Mouse (Mus musculus) CD4-positive naive resting alpha-beta T cell, adult 57 days (primary cell): ENCODE measurements around the gene Atp6v1c2. TPM values are rescaled to one million over a fixed set of nuclear protein-coding genes. Genes with fewer than 3 reads are reported as not detected.

Source experiments
- total RNA-seq: library from RNA; stranded (reverse); gene quantifications from one replicate; pipeline ENCODE4 v1.2.4, GENCODE M21; 2023

Atp6v1c2 gene
- total RNA-seq, result not detected

DNA sequence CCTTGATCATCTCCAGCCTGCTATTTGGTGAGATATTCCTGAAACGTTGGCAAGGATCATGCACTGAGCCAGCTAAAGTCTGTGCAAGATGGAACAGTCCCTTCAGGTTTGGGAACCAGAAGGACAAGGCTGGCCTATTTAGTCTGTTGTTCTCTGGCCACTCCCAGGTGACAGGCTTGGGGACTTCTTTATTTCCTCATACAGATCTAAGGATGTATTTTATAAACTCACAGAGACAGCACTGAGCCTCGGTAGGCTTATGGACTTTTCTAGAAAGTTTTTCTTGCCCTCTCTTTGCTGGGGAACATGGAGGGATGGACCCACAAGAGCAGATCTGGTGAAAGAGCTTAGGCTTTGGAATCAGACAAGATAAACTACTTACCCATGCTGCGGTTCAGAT, at the start of gene Atp6v1c2:
TSS of gene Atp6v1c2 (minus strand) at position 101 of the 400 bp plus-strand sequence.

DNA sequence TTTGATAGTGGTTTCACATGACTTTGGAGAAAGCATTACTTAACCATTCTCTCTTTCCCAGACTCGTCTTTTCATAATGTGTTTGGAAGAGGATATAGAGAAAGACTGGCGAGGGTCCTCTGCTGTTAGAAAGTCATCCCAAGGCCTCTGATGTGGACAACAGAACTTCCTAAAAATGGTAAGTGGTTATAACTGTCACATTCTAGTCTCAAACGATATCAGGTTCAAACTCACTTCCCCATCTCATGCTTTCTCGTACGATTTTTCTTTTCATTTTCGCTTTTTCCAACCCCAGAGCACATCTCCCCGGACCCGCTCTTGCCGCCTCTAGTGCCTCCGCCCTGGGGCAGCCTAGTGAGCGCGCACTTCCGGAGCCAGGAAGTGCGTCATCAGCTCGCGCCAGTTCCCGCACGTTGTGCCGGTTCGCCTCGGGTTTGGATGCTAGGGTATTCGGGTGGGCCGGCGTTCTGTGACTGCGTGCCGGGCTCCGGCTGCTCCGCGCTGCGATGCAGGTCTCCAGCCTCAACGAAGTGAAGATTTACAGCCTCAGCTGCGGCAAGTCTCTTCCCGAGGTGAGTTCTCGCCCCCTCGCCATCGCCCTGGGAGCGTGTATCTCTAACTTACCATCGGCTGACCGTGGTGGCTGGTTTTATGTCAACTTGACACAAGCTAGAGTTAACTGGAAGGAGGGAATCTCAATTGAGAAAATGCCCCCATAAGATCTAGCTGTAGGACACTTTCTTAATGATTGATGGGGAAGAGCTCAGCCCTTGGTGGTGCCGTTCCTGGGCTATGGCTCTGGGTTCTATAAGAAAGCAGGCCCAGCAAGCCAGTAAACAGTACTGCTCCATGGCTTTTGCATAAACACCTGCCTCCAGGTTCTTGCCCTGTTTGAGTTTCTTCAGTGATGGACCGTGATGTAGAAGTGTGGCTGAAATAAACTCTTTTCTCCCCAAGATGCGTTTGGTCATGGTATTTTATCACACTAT, 19.2 kb upstream of the Atp6v1c2 start, which contains the start of gene Nol10:
TSS of gene Nol10 (plus strand) at position 411 of the 989 bp plus-strand sequence.

DNA sequence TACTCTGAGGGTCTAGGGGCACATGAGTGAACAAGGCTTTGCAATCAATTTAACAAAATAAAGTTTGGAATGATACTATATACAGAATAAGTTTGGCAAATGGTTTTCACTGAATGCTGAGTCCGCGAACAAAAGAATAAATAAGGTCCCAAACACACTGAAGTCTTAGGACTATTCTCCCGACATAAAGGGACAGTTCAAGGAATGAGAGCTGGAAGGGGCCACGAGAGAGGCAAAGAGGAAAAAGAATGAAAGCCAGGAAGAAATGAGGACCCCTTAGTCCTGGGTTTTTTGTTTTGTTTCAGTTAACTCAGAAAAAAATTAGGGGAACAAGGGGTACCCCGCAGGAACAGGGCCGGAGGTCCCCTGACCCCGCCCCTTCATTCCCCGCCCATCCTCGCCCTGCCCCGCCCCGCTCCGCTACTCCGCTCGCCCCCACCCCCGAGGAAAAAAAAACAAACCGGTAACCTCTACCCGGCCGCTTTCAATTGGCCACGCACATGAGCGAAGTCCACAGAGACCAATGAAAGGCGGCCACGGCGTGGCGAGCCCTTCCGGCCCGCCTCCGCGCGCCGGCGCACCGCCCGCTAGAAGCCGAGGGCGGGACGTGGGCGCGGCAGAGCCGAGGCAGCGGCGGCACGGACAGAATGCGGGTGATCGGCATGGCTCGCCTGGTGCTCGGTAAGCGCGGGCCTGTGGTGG, 63.0 kb downstream of the Atp6v1c2 start, which contains the start of gene Pdia6:
TSS of gene Pdia6 (plus strand) at position 575 of the 702 bp plus-strand sequence.

Other genes with a start within 250 kb of the Atp6v1c2 start
- gene Kcnf1, start 152.5 kb downstream of the Atp6v1c2 start, total RNA-seq, result 0.68 TPM
- 79.8 TPM for gene Pdia6, start 62.8 kb downstream of the Atp6v1c2 start, total RNA-seq
- gene Nol10, start 19.1 kb upstream of the Atp6v1c2 start, total RNA-seq, result 17.8 TPM
- gene Odc1, start 215.4 kb upstream of the Atp6v1c2 start, total RNA-seq, result 488 TPM